Mouse (Mus musculus) forebrain, embryonic 16.5 days (tissue): ENCODE measurements around the gene Tgm2. TPM values are rescaled to one million over a fixed set of nuclear protein-coding genes. Genes with fewer than 3 reads are reported as not detected.
A peak's percentile ranks its signal among the peaks of the same experiment; 100 is the strongest.

Experiments used
- ATAC-seq: fragments of 200-750 bp; cut with Nextera tagmentation; 2 replicates; pipeline ENCODE4 v1.8.0; 2017; ENCODE audit warnings: mild to moderate bottlenecking, moderate library complexity
- H3K27ac ChIP-seq: fragments of 300-500 bp; sonication (generic); 2 replicates; pipeline ENCODE4 v1.5.1; 2014; ENCODE audit warnings: low read length, control low read depth
- H3K27me3 ChIP-seq: fragments of 300-500 bp; sonication (generic); replicated peaks from 2 replicates; pipeline ENCODE4 v1.6.1; 2014; ENCODE audit warnings: low read length; ENCODE audit not compliant: control insufficient read depth, insufficient read depth
- H3K36me3 ChIP-seq: fragments of 300-500 bp; sonication (generic); 2 replicates; pipeline ENCODE4 v1.6.1; 2014; ENCODE audit not compliant: control insufficient read depth, insufficient read depth
- H3K4me1 ChIP-seq: fragments of 300-500 bp; sonication (generic); replicated peaks from 2 replicates; pipeline ENCODE4 v1.6.1; 2014; ENCODE audit warnings: low read length; ENCODE audit not compliant: control insufficient read depth, insufficient read depth
- H3K4me2 ChIP-seq: fragments of 300-500 bp; sonication (generic); 2 replicates; pipeline ENCODE4 v1.6.1; 2014; ENCODE audit warnings: mild to moderate bottlenecking, low read length, control low read depth
- H3K4me3 ChIP-seq: fragments of 300-500 bp; sonication (generic); replicated peaks from 2 replicates; pipeline ENCODE4 v1.5.1; 2014; ENCODE audit warnings: mild to moderate bottlenecking, low read length, control low read depth
- H3K9ac ChIP-seq: fragments of 300-500 bp; sonication (generic); replicated peaks from 2 replicates; pipeline ENCODE4 v1.6.1; 2014; ENCODE audit warnings: low read depth, low read length, control low read depth
- H3K9me3 ChIP-seq: fragments of 300-500 bp; sonication (generic); 2 replicates; pipeline ENCODE4 v1.6.1; 2016; ENCODE audit warnings: low read length; ENCODE audit not compliant: control insufficient read depth
- WGBS: fragments of 180-500 bp; shearing (Covaris S2); extraction: QIAGEN DNeasy Blood & Tissue Kit; methylation state at CpG from one replicate; pipeline ENCODE4 v1.1.7; 2014; 5-methylcytosine and 5-hydroxymethylcytosine counted together
- polyA plus RNA-seq: library from polyadenylated mRNA; unstranded; fragments of >200 nt; fragmentation: Nextera tagmentation; extraction: Ambion mirVana; gene quantifications from 2 replicates; pipeline ENCODE4 v1.2.1, GENCODE M21; 2015

Tgm2 gene
- polyA plus RNA-seq, 1 experiment from 2014 or later: 5.0 TPM

DNA sequence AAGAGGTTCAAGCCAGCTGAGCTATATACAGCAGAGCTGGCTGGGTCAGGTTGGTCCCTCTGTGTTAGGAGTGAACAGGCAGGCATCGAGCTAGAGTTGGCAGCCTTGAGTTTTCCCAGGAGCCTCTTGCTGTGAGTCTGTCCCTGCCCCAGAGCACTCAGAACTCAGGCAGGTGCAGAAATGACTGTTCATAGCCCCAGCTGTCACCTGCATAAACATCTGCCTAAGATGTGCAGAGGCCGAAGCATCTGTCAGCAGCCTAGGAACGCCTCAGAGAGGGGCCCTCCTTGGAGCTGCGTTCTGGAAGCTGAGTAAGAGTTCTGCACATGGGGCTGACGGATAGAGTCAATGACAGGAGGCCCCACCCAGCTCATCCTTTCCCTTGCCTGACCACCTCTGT, 31.3 kb downstream of the Tgm2 start:
- Histone ChIP-seq H3K27ac (no peak overlapping the region), H3K9me3 (no peaks in the 10 kb centered on the region), H3K4me3 (no peak overlapping the region), H3K36me3 (no peaks in the 10 kb centered on the region), H3K4me1 (peaks cover 3% of the 10 kb centered on the region; the same call in 1 of the 2 replicates), H3K9ac (no peak overlapping the region), H3K27me3 (no peaks in the 10 kb centered on the region), H3K4me2 (no peak overlapping the region)
- no peak for ATAC-seq
- WGBS: 74% methylated on average over 5 of the region's 5 CpGs

DNA sequence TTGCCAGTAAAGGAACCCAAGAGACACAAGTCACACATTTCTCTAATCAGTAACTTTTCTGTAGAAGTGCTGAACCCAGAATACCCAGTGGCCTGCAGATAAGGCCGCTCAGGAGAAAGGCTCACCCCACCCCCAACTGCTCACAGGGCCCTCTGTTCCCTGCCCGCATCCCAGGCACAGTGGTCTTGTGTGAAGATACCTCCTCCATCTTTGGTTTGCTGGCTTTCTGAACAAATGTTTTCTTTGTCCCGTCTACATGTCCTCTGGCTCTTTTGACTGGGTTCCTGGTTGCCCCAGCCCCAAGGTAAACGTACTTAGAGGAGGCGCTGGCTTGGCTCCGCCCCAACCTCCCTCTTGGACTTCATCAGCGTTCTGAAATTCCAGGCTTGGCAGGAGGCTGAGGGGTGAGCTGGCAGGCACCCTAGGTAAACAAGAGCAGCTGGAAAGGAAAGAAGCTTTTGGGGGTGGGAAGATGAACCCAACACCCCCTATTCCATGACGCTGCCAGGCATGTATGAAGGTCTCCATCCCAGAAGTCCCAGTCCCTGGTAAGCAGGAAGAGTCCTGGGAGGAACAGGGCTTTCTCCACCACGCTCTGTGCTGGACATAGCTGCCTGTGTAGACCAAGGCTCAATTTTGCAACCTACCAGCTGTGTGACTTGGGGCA, 32.5 kb downstream of the Tgm2 start:
- peaks cover 3% of the 10 kb centered on the region; the same call in 1 of the 2 replicates for H3K4me1 ChIP-seq
- no peak overlapping the region for H3K27ac ChIP-seq
- no peaks in the 10 kb centered on the region for H3K27me3 ChIP-seq
- H3K9ac ChIP-seq: no peak overlapping the region
- no peak for ATAC-seq
- no peaks in the 10 kb centered on the region for H3K36me3 ChIP-seq
- H3K4me2 ChIP-seq: no peak overlapping the region
- 44% methylated on average over 9 of the region's 9 CpGs for WGBS
- H3K9me3 ChIP-seq: no peaks in the 10 kb centered on the region
- H3K4me3 ChIP-seq: no peak overlapping the region

DNA sequence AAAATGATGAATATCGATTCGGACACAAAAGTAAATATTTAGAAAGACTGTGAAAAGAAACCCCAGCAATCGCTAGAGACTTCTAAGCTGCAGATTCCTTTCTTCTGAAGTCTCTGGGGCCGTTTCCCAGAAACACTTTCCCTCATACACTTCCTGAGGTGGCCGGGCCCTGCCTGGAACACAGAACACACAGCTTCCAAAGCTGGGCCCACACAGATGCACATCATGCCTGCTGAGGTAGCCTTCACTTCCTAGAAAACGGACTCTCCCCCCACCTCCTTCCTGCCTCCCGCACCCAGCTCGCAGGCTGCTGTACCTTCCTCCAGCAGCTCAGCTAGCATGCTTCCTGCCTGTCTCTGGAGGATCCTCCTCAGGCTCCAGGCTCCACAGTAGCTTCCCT, 36.7 kb downstream of the Tgm2 start:
- no peak overlapping the region for H3K9ac ChIP-seq
- H3K4me3 ChIP-seq: no peak overlapping the region
- H3K36me3 ChIP-seq: no peaks in the 10 kb centered on the region
- no peak overlapping the region for H3K4me2 ChIP-seq
- H3K4me1 ChIP-seq: peaks cover 11% of the 10 kb centered on the region
- 66% methylated on average over 8 of the region's 8 CpGs for WGBS
- H3K27ac ChIP-seq: no peak overlapping the region
- no peaks in the 10 kb centered on the region for H3K27me3 ChIP-seq
- ATAC-seq: no peak
- no peaks in the 10 kb centered on the region for H3K9me3 ChIP-seq

DNA sequence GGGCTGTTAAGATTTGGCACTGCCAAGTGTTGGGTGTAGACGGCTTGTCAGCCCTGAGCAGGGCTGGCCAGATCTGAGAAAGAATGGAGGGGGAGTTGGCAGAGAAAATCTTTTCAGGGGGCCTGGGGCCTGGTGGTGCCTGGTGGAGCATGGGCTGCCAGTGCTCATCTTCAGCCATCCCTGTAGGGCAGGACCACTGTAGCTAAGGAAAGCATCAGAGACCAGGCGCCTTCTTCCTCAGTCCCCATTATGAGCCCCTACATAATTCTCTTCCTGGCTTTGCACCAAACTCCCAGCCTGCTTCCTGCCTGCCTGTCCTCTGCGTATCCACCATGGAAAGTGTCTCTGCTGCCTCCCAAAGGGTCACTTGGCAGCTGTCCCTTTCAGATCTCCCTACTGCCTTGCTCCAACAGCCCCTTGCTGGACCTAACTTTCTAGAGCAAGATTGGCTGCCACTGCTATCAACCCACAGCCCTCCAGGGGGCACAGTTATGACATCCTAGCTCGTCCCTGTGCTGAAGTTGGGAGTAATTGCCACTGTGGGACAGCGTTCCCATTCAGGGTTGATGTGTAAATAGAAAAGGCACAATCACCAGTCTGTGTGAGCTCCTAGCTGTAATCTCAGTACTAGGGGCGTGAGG, 39.2 kb downstream of the Tgm2 start:
- Histone ChIP-seq H3K4me2 (no peak overlapping the region), H3K9ac (no peak overlapping the region), H3K4me1 (peaks cover 8% of the 10 kb centered on the region), H3K4me3 (no peak overlapping the region), H3K27ac (peak overlapping the region; percentile 35; the same call in 1 of the 2 replicates), H3K9me3 (no peaks in the 10 kb centered on the region), H3K36me3 (no peaks in the 10 kb centered on the region), H3K27me3 (no peaks in the 10 kb centered on the region)
- peak; percentile 73 for ATAC-seq
- 23% methylated on average over 6 of the region's 6 CpGs for WGBS

DNA sequence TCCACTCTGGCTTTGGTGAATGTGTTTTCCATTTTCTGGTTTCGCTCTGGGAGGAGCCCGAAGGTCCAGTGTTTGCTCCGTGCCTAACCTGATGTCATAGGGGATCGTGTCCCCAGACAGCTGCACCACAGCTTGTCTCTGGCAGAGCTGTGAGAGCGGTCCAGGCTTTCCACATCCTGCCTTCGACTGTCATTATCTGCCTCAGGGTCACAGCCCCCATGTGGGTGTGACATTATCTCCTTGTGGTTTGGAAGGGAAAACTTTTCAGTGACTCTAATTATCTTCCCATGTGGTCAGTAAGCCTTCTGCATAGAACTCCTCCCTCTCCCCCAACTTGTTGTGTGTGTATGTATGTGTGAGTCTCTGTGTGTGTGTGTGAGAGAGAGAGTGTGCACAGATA, 40.6 kb downstream of the Tgm2 start:
- H3K4me2 ChIP-seq: no peak overlapping the region
- no peak overlapping the region for H3K4me3 ChIP-seq
- H3K27me3 ChIP-seq: no peaks in the 10 kb centered on the region
- no peak overlapping the region for H3K27ac ChIP-seq
- no peaks in the 10 kb centered on the region for H3K9me3 ChIP-seq
- peaks cover 8% of the 10 kb centered on the region for H3K4me1 ChIP-seq
- H3K9ac ChIP-seq: no peak overlapping the region
- WGBS: 94% methylated on average over 6 of the region's 6 CpGs
- no peaks in the 10 kb centered on the region for H3K36me3 ChIP-seq
- no peak for ATAC-seq

DNA sequence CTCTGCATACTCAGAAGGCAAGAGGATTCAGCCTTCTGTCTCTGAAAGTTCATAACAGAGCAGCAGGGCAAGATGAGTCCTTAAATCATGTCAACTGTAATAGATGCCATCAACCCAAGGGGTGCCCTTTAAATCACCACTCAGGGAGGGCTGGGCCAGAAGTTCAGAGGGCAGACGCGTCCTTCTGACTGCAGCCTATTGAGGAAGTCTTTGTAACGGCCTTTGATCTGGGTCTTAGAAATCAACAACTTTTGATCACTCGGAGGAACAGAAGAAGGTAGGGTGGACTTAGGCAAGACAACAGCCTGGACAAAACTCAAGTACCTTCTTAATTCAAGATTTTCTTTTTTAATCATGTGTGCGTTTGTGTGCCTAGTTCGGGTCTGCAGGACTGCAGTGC, 41.3 kb downstream of the Tgm2 start:
- H3K27me3 ChIP-seq: no peaks in the 10 kb centered on the region
- H3K9me3 ChIP-seq: no peaks in the 10 kb centered on the region
- 87% methylated on average over 6 of the region's 6 CpGs for WGBS
- H3K4me2 ChIP-seq: no peak overlapping the region
- H3K4me3 ChIP-seq: no peak overlapping the region
- H3K9ac ChIP-seq: no peak overlapping the region
- H3K36me3 ChIP-seq: no peaks in the 10 kb centered on the region
- H3K27ac ChIP-seq: no peak overlapping the region
- peaks cover 8% of the 10 kb centered on the region for H3K4me1 ChIP-seq
- no peak for ATAC-seq

DNA sequence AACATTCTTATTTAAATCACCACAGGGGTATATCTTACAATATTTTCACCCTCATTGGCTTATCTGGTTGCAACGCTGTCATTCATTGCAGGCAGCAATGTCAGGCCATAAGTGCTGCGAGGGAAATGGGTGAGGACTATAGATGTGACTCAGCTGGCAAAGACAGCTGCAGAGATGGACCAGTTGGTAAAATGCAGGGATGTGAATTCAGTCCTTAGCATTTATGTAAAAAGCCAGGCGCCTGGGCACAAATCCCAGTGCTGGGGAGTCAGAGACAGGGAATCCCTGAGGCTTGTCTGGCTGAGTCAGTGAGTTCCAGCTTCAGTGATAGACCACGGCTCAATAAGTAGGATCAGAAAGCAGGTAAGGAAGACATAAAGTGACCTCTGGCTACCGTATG, 44.5 kb downstream of the Tgm2 start:
- no peak overlapping the region for H3K4me2 ChIP-seq
- no peak for ATAC-seq
- no peak overlapping the region for H3K4me3 ChIP-seq
- H3K36me3 ChIP-seq: no peaks in the 10 kb centered on the region
- H3K9ac ChIP-seq: no peak overlapping the region
- no peak overlapping the region for H3K27ac ChIP-seq
- no peaks in the 10 kb centered on the region for H3K9me3 ChIP-seq
- peaks cover 2% of the 10 kb centered on the region for H3K4me1 ChIP-seq
- WGBS: 77% methylated on average over 5 of the region's 5 CpGs
- H3K27me3 ChIP-seq: no peaks in the 10 kb centered on the region

DNA sequence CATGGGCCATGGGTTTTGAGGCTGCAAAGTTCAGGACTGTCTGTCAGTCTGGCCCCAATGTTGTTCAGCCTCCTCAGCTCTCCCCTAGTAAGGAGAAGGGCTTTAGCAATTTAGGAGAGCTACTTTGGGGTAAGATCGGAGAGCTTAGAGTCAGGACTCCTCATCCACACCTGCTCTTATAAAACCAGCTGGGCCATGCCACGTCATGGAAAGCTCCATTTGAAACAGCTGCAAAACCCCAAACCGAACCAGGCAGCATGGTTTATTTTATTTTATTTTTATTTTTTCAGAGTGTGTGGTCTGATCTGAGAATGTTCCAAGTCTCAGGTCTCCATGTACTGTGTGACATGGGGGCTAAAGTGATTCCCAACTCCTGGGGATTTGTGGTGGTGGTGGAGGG, 46.7 kb downstream of the Tgm2 start:
- Histone ChIP-seq H3K27ac (no peak overlapping the region), H3K36me3 (no peaks in the 10 kb centered on the region), H3K9ac (no peak overlapping the region), H3K27me3 (no peaks in the 10 kb centered on the region), H3K4me2 (no peak overlapping the region), H3K4me3 (no peak overlapping the region), H3K4me1 (no peaks in the 10 kb centered on the region), H3K9me3 (no peaks in the 10 kb centered on the region)
- 90% methylated on average over 3 of the region's 3 CpGs for WGBS
- ATAC-seq: no peak

DNA sequence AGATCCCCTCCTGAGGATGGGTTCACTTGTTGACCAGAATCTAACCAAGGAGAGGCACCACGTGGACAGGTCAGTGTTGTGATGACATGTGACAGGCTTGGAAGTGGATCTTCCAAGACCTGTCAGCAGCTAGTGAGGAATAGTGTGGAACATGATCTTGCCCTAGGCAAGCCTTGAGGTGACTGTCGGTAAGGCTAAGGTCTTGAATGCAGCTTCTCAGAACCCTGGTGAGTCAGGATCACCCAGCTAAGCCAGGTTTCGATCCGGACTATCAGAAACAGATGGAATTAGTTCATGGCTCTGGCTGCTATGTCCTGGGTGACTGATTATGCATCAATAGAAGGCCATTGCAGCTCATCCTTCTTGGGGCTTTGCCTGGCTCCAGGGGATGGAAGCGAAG, 47.5 kb downstream of the Tgm2 start:
- Histone ChIP-seq H3K4me1 (no peaks in the 10 kb centered on the region), H3K27ac (no peak overlapping the region), H3K4me3 (no peak overlapping the region), H3K9me3 (no peaks in the 10 kb centered on the region), H3K27me3 (no peaks in the 10 kb centered on the region), H3K9ac (no peak overlapping the region), H3K4me2 (no peak overlapping the region), H3K36me3 (no peaks in the 10 kb centered on the region)
- WGBS: 85% methylated on average over 5 of the region's 5 CpGs
- no peak for ATAC-seq
